Mouse (Mus musculus) ZHBTc4 (cell line): Measurements from ENCODE around the gene Gm10681.
"Not testable (repeated sequence)": the region's sequence is repeated elsewhere in the genome, so short reads cannot be mapped to it uniquely, and the experiment has no call there.

ENCODE experiments used
- DNase-seq: peaks from one replicate; pipeline ENCODE4 v3.0.0-alpha.2; 2011; ENCODE audit warnings: low read depth, low spot score

Gm10681 gene

GRCm38 (mm10) chr3:98588707-98589106 is at the start of gene Gm10681:
TSS of gene Gm10681 (minus strand) at chr3:98588807.
- no peak for DNase-seq

- DNase-seq = no peak
Measured at GRCm38 (mm10) chr3:98635145-98635544, 46.5 kb upstream of the Gm10681 start.

- DNase-seq = no peak
Measured at GRCm38 (mm10) chr3:98630152-98630551, 41.5 kb upstream of the Gm10681 start, which contains the start of gene Hsd3b5. TSS of gene Hsd3b5 (minus strand) at chr3:98630252.

- DNase-seq = no peak
Measured at GRCm38 (mm10) chr3:98629633-98630032, 41.0 kb upstream of the Gm10681 start.

GRCm38 (mm10) chr3:98616786-98617185 is 28.2 kb upstream of the Gm10681 start:
- DNase-seq = not testable (repeated sequence)

- peak; percentile 16 for DNase-seq
Measured at GRCm38 (mm10) chr3:98616244-98616643, 27.6 kb upstream of the Gm10681 start.

- not testable (repeated sequence) for DNase-seq
Measured at GRCm38 (mm10) chr3:98614406-98614927, 25.9 kb upstream of the Gm10681 start.

GRCm38 (mm10) chr3:98613963-98614362 is 25.4 kb upstream of the Gm10681 start:
- DNase-seq = no peak

GRCm38 (mm10) chr3:98613540-98613939 is 24.9 kb upstream of the Gm10681 start:
- DNase-seq = not testable (repeated sequence)

GRCm38 (mm10) chr3:98587721-98588120 is 886 bp downstream of the Gm10681 start:
- no peak for DNase-seq

GRCm38 (mm10) chr3:98582622-98583021 is 6.0 kb downstream of the Gm10681 start:
- not testable (repeated sequence) for DNase-seq

GRCm38 (mm10) chr3:98582202-98582601 is 6.4 kb downstream of the Gm10681 start:
- DNase-seq = not testable (repeated sequence)

- not testable (repeated sequence) for DNase-seq
Measured at GRCm38 (mm10) chr3:98581024-98581423, 7.6 kb downstream of the Gm10681 start.

GRCm38 (mm10) chr3:98567717-98568116 is 20.9 kb downstream of the Gm10681 start:
- not testable (repeated sequence) for DNase-seq

- not testable (repeated sequence) for DNase-seq
Measured at GRCm38 (mm10) chr3:98564894-98565293, 23.7 kb downstream of the Gm10681 start.

- not testable (repeated sequence) for DNase-seq
Measured at GRCm38 (mm10) chr3:98563831-98564230, 24.8 kb downstream of the Gm10681 start.

GRCm38 (mm10) chr3:98560711-98561110 is 27.9 kb downstream of the Gm10681 start:
- DNase-seq = not testable (repeated sequence)

GRCm38 (mm10) chr3:98550832-98551231 is 37.8 kb downstream of the Gm10681 start:
- DNase-seq = not testable (repeated sequence)

- not testable (repeated sequence) for DNase-seq
Measured at GRCm38 (mm10) chr3:98550215-98550614, 38.4 kb downstream of the Gm10681 start.

- DNase-seq = not testable (repeated sequence)
Measured at GRCm38 (mm10) chr3:98548495-98548894, 40.1 kb downstream of the Gm10681 start.

GRCm38 (mm10) chr3:98547641-98548040 is 41.0 kb downstream of the Gm10681 start:
- DNase-seq = not testable (repeated sequence)

- DNase-seq = not testable (repeated sequence)
Measured at GRCm38 (mm10) chr3:98524978-98525377, 63.6 kb downstream of the Gm10681 start.

GRCm38 (mm10) chr3:98524552-98524951 is 64.1 kb downstream of the Gm10681 start:
- not testable (repeated sequence) for DNase-seq

GRCm38 (mm10) chr3:98522779-98523178 is 65.8 kb downstream of the Gm10681 start:
- not testable (repeated sequence) for DNase-seq
